Mouse (Mus musculus) C2C12 (cell line): ENCODE results near the gene AI413582. TPM values are rescaled to one million over a fixed set of nuclear protein-coding genes. Genes with fewer than 3 reads are reported as not detected.

Experiments used
- H3K27me3 ChIP-seq: one replicate; pipeline ENCODE4 v1.6.1; 2011; ENCODE audit not compliant: control insufficient read depth, insufficient read depth, insufficient read length
- H3K36me3 ChIP-seq: one replicate; pipeline ENCODE4 v1.6.1; 2011; ENCODE audit not compliant: control insufficient read depth, insufficient read depth
- H3K4me3 ChIP-seq: one replicate; pipeline ENCODE4 v1.5.1; 2011; ENCODE audit warnings: mild to moderate bottlenecking, control low read depth; ENCODE audit not compliant: poor library complexity, insufficient read depth, severe bottlenecking
- H3K79me2 ChIP-seq: one replicate; pipeline ENCODE4 v1.6.1; 2011; ENCODE audit not compliant: control insufficient read depth, insufficient read depth
- H3K79me3 ChIP-seq: one replicate; pipeline ENCODE4 v1.6.1; 2011; ENCODE audit warnings: low read depth, control low read depth
- H3ac ChIP-seq: one replicate; pipeline ENCODE3; 2011; ENCODE audit warnings: low read depth; ENCODE audit not compliant: control insufficient read depth, insufficient read length
- CEBPB ChIP-seq: IDR thresholded peaks from one replicate; pipeline ENCODE4 v1.6.1; 2011; ENCODE audit warnings: low read depth, mild to moderate bottlenecking, control low read depth, moderate library complexity
- CTCF ChIP-seq: IDR thresholded peaks from one replicate; pipeline ENCODE4 v1.5.1; 2011; ENCODE audit not compliant: control insufficient read depth, insufficient read depth, insufficient read length
- FOSL1 ChIP-seq: IDR thresholded peaks from one replicate; pipeline ENCODE4 v1.8.0; 2011; ENCODE audit warnings: mild to moderate bottlenecking, low read length; ENCODE audit not compliant: poor library complexity, insufficient read depth, severe bottlenecking
- MAX ChIP-seq: IDR thresholded peaks from one replicate; pipeline ENCODE4 v1.6.1; 2011; ENCODE audit warnings: mild to moderate bottlenecking, control low read depth
- MYOD1 ChIP-seq: IDR thresholded peaks from one replicate; pipeline ENCODE4 v1.6.1; 2011; ENCODE audit warnings: low read depth; ENCODE audit not compliant: control insufficient read depth, insufficient read length
- MYOG ChIP-seq: IDR thresholded peaks from one replicate; pipeline ENCODE4 v1.6.1; 2011; ENCODE audit not compliant: control insufficient read depth, insufficient read length; ENCODE audit errors: extremely low read depth
- USF1 ChIP-seq: IDR thresholded peaks from one replicate; pipeline ENCODE4 v1.6.1; 2011; ENCODE audit warnings: low read depth, mild to moderate bottlenecking, control low read depth, moderate library complexity
- polyA plus RNA-seq: library from polyadenylated mRNA; unstranded; fragments of >200 nt; fragmentation: generic; extraction: Trizol; gene quantifications from one replicate; pipeline ENCODE4 v1.2.1, GENCODE M21; 2012; ENCODE audit warnings: missing spikeins

AI413582 gene
- polyA plus RNA-seq, 1 experiment: 37.9 TPM

DNA sequence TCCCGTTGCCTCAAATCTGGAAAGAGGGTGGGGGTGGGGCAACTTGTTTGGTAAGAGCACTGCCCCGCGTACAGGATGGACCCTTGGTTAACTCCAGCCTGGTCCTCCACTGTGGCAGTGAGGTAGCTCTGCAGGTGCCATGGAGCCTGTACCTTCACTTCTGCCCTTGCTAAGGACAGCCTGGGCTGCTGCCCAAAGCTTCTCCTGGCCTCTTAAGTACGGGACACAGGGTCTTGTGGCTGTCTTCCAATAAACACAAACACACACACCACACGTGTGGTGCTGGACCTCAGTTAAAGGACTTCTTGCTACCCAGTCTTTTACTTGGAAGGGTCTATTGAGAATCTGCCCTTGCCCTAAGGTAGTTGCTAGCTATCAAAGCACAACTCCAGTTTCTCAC lies 6.7 kb downstream of the AI413582 start:
- H3K4me3 ChIP-seq: peak overlapping the region; percentile 74
- TF ChIP-seq USF1: no peak
- TF ChIP-seq MAX: no peak
- no peak for TF ChIP-seq MYOD1
- no peak for TF ChIP-seq CEBPB
- TF ChIP-seq FOSL1: no peak
- H3K36me3 ChIP-seq: peaks cover 13% of the 10 kb centered on the region
- no peaks in the 10 kb centered on the region for H3K27me3 ChIP-seq
- H3K79me2 ChIP-seq: peaks cover 53% of the 10 kb centered on the region
- peak overlapping the region; percentile 95 for H3ac ChIP-seq
- H3K79me3 ChIP-seq: peaks cover 38% of the 10 kb centered on the region

DNA sequence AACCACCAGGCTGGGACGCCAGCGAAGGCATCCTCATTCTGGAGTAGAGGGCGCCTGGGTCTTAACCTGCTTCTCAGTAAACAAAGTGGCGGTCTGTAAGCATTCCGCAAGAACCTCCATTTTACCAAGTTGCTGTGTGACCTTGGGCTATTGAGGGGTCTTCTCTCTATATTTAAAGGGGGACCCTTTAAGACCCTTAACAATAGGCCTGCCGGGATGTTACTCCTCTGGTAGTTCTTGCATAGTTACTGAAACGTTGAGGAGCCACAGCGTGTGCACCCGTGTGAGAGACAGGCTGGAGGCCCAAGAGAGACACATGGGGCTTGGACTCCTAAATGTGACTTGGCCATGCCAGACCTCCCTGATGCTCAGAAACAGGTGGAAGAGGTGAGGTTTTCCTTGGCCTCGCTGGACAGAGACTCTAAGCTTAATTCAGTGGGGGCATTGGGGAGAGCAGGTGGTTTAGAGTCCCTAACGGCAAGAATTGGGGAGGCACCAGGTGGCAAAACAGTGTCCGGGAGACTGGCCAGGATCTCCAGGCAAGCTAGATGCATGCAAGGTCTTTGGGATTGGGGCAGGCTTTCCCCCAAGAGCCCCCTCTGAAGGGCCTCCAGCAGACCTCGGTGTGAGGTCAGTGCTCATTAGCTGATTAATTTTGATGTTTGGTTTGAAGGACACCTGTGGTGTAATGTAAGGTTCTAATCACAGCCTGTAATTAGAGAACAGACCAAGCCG lies 7.5 kb downstream of the AI413582 start:
- Histone ChIP-seq H3K79me3 (peaks cover 38% of the 10 kb centered on the region), H3K79me2 (peaks cover 50% of the 10 kb centered on the region), H3K4me3 (peak overlapping the region; percentile 74), H3K36me3 (peaks cover 9% of the 10 kb centered on the region), H3K27me3 (no peaks in the 10 kb centered on the region), H3ac (peak overlapping the region; percentile 91)
- no peak for TF ChIP-seq CTCF
- no peak for TF ChIP-seq FOSL1
- TF ChIP-seq MYOD1: peak; percentile 44
- no peak for TF ChIP-seq CEBPB

DNA sequence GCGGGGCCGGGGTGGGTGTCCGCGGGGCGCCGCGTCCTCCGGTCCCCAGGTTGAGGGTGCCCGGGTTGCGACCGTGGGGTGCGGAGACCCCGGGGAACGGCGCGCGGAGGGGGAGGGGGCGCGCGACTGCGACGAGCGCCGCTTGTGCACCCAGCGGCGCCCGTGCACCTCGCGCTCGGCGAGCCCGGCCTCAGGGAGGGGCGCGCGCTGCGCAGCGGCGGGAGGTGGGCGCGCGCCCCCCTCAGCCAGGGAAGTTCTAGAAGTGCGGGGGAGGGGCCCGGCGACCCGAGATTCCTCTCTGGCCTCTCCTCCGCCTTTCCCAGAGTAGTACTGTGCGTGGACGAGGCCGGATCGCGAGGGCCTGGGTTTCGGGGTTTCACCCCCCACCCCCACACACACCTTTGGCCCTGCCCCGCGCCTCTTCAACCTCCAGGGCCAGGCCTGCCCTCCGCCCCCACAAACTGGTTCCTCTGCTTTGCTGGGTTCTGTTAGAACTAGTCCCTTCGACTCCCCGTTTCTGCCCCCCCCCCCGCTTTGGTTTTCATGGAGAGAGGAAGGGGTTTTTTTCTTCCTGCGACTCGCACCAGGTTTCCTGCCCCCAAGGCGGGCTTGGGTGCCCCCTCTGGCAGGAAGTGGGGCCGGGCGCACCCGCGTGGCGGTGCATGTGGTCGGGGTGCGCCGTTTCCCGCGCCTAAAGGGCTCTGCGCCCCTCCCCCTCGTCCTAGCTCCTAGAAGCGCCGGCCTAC lies 8.2 kb downstream of the AI413582 start:
- peaks cover 9% of the 10 kb centered on the region for H3K36me3 ChIP-seq
- H3K79me3 ChIP-seq: peaks cover 38% of the 10 kb centered on the region
- peak overlapping the region; percentile 74 for H3K4me3 ChIP-seq
- TF ChIP-seq MAX: peak; percentile 87
- peak; percentile 27 for TF ChIP-seq CTCF
- TF ChIP-seq USF1: no peak
- no peak for TF ChIP-seq FOSL1
- no peaks in the 10 kb centered on the region for H3K27me3 ChIP-seq
- H3ac ChIP-seq: peak overlapping the region; percentile 96
- H3K79me2 ChIP-seq: peaks cover 50% of the 10 kb centered on the region

DNA sequence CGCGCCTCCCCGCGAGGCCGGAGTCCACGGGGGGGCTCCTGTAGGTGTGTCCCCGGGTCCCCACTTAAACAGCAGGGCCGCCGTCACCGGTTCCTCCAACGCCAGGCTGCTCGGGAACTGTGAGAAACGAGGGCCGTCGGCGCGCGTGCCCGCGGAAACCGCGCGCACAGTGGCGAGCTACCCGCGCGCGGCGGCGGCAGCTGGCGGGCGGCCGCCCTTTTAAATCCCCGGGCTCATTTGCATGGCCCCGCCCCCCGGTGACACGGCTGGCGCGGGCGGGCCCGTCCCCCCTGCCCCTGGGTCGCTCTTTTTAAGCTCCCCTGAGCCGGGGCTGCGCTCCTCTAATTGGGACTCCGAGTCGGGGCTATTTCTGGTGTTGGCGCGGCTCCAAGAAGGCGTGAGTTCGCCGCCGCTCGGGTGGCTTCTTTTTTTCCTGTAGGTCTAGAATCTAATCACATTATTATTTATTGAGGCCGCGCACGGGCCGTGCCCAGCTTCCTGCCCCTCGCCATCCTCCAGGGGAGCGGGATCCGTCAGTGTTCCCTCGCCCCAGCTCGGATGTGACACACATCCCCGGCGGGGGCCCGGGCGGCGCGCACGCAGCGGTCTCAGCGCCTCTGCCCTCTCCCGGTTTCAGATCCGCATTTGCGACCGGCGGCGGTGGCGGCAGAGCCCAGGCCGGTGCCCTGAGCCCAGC lies 9.1 kb downstream of the AI413582 start, which contains the start of gene Hmga1:
Gene Hmga1 (plus strand): TSS at position 183 of the 697 bp plus-strand sequence.
- Histone ChIP-seq H3K27me3 (no peaks in the 10 kb centered on the region), H3K4me3 (peak within 1 kb of the TSS; percentile 74), H3K36me3 (peaks cover 9% of the 10 kb centered on the region), H3K79me3 (peaks cover 38% of the 10 kb centered on the region), H3K79me2 (peaks cover 50% of the 10 kb centered on the region), H3ac (peak within 1 kb of the TSS; percentile 96)
- TF ChIP-seq MYOG (no peak), CTCF (no peak), FOSL1 (no peak), MYOD1 (no peak), MAX (no peak), USF1 (no peak), CEBPB (no peak)

DNA sequence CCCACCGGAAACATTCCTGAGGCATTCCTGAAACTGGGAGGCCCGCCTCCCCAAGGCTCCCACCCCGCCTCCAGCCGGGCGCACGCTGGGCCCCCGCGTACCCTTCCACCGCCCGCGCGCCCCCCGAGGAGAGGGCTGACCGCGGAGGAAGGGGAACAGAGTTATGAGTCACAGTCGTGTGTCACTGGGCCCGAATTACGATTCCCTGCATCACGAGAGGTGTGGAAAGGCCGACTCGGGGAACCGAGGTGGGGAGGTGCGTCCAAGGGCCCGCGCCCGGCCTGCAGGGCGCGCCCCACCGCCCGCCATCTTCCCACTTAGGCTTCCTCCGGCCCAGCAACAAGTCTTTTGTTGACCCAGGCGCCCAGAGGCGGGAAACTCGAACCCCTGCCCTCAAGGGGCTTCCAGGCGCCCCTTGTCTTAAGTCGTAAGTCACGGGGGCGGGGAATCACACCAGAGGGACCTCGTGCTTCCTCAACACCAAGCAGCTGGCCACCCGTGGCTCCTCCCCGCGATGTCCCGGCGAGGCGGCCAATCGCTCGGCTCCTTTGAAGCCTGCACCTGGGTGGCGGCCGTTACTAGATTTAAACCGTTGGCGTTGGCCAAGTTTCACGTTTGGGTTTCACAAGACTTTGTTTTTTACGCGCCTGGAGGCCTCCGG lies 9.9 kb downstream of the AI413582 start:
- Histone ChIP-seq H3K4me3 (peak overlapping the region; percentile 74), H3K27me3 (no peaks in the 10 kb centered on the region), H3K36me3 (peaks cover 9% of the 10 kb centered on the region), H3K79me3 (peaks cover 37% of the 10 kb centered on the region), H3K79me2 (peaks cover 43% of the 10 kb centered on the region), H3ac (peak overlapping the region; percentile 28)
- TF ChIP-seq MYOD1 (no peak), USF1 (no peak), CTCF (no peak), FOSL1 (no peak), CEBPB (no peak), MYOG (no peak), MAX (peak; percentile 13)
